Mouse (Mus musculus) central nervous system, embryonic 11.5 days (tissue): ENCODE data around the gene Csnka2ip. TPM values are rescaled to one million over a fixed set of nuclear protein-coding genes. Genes with fewer than 3 reads are reported as not detected.

Experiments used
- polyA plus RNA-seq: library from polyadenylated mRNA; depleted of rRNA; stranded (reverse); fragments of >200 nt; gene quantifications from 2 replicates; pipeline ENCODE4 v1.2.3, GENCODE M21; 2012; rRNA removed

The Csnka2ip gene
- not detected in 2 replicates for polyA plus RNA-seq

DNA sequence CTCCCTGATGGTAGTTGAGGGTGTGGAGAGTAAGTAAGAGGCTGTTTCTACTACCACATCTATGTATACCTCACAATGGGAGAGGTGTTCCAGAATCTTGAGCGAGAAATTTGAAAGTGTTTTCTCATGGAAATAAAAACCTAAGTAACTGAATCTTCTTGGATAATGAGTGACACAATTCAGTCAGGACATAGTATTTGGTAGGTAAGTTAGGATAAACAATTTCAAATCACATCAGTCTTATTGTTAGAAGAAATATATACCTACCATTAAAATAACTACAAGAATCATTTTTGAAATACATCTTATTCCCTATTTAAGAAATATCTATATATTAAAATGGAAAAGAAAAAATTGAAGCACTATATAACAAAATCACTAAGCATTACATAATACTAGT is at the start of gene Csnka2ip:
Gene Csnka2ip, minus strand, starts transcription at position 101 of the 400 bp plus-strand sequence.

Other genes with a start within 250 kb of the Csnka2ip start
- 18.7 and 25.6 TPM in 2 replicates for gene 4930453N24Rik, start 168.8 kb upstream of the Csnka2ip start, polyA plus RNA-seq
- 5.0 and 9.2 TPM in 2 replicates for gene Zfp654, start 249.2 kb upstream of the Csnka2ip start, polyA plus RNA-seq
- gene Cggbp1, start 249.6 kb upstream of the Csnka2ip start, polyA plus RNA-seq, result 63.0 and 69.2 TPM in 2 replicates